Mouse (Mus musculus): ENCODE measurements at regions not wholly inside any gene's neighbourhood (a gene's known extent, or its start where the extent isn't known, plus 50 kb on each side); places are given as distances from the start of the nearest gene placed in this dataset.

DNA sequence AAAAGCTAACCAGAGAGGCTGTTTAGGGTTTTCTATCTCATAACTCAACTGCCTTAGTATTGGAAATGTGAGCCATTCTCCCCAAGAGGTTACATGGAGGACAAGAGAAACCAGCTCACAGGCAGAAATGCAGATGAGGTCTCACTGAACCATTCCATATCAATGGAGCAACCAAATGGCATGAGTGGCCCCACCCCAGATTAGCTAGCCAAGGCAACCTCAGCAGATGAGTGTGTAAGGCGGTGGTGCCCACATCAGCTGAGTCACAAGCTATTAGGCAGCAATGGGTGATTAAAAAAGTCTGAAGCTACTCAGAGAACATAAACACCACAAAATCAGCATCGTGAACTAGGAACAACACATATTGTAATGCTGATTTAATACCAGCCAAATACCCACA, 133.2 kb downstream of the Lpin1 start:
- ATAC-seq (ENCODE audit: low TSS enrichment) = no peak

DNA sequence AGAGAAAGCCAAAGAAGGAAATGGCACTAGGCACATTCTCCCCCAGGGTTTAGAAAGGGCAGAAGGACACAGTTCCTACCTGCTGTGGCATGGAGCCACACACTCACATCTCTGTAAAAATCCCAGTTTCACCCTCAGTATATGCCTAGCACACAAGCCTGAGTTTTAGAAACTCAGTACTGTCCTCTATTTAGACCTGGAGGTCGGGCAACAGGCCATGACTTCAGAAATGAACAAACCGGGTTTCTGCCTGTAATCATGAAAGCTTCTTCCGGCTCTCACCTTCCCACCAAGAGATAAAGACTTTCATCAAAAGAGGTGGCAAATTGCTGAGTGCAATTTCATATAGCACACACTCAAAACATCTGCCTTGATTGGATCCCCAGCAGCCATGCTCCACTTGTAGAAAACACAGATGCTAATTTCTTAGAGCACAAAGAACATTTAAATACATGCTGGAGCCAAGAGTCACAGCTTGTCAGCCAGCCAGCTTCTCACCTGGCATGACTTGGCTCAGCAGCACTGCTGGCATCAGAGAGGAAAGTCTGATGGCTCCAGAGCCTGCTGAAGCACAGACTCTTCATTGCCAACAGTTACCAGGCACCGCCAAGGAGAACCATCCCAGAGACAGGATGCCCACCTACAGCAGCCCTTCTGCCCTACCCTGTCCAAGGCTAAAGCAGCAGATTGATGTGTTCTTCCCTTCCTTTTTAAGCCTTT, 136.2 kb downstream of the Lpin1 start:
- ATAC-seq (ENCODE audit: low TSS enrichment) = peak; percentile 31; the same call in 1 of the 2 replicates

DNA sequence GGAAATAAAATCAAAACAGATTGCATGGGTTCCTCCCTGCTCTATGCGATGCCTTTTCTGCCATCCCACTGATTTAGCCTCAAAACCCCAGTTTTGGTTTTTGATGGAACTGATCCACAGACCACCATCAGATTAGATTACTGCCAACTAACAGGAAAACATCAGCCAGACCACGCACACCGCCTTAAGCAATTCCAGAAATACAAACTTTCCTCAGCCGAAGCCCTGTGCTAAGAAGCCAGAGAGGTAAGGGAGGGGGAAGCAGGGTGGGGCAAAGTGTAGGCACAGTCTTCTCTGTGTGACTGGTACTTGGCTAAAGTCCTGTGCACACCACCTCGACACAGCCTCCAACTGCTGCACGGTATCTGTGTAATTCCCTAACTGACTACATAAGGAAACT, 153.3 kb downstream of the Lpin1 start:
- no peak for ATAC-seq (ENCODE audit: low TSS enrichment)

- no peak for ATAC-seq (ENCODE audit: low TSS enrichment)
Observed at GRCm38 (mm10) chr12:16450771-16451435, 159.9 kb downstream of the Lpin1 start.

- ATAC-seq (ENCODE audit: low TSS enrichment) = no peak
Observed at GRCm38 (mm10) chr12:16438717-16439116, 172.0 kb downstream of the Lpin1 start.

GRCm38 (mm10) chr12:16436961-16437360, 173.8 kb downstream of the Lpin1 start:
- ATAC-seq (ENCODE audit: low TSS enrichment) = no peak

GRCm38 (mm10) chr12:16436255-16436654, 174.5 kb downstream of the Lpin1 start:
- ATAC-seq (ENCODE audit: low TSS enrichment) = no peak

GRCm38 (mm10) chr12:16434739-16435138, 176.0 kb downstream of the Lpin1 start:
- no peak for ATAC-seq (ENCODE audit: low TSS enrichment)

- peak; percentile 57; the same call in 1 of the 2 replicates for ATAC-seq (ENCODE audit: low TSS enrichment)
Observed at GRCm38 (mm10) chr12:16434225-16434624, 176.5 kb downstream of the Lpin1 start.

DNA sequence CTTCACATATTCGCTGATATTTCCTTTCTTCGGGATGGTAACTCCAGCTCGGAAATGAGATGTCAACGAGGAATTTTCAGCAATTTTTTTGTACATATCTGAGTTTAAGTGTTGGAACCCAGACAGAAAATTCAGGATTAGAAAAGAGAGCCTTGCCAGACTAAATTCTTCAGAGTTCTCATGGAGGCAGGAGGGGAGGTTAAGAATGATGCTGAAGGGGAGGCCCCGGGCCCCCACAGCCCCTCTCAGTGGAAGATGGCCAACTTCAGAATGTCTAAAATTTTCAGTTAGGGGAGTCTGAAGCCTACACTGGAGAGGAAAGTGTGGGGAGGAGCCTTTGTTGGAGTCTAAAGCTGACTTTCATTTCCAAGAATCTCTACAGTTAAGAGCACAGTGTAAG, 184.8 kb downstream of the Lpin1 start:
- ATAC-seq (ENCODE audit: low TSS enrichment) = no peak

GRCm38 (mm10) chr12:16424526-16424925, 186.2 kb downstream of the Lpin1 start:
- no peak for ATAC-seq (ENCODE audit: low TSS enrichment)

- no peak for ATAC-seq (ENCODE audit: low TSS enrichment)
Observed at GRCm38 (mm10) chr12:16395720-16396119, 215.0 kb downstream of the Lpin1 start.

DNA sequence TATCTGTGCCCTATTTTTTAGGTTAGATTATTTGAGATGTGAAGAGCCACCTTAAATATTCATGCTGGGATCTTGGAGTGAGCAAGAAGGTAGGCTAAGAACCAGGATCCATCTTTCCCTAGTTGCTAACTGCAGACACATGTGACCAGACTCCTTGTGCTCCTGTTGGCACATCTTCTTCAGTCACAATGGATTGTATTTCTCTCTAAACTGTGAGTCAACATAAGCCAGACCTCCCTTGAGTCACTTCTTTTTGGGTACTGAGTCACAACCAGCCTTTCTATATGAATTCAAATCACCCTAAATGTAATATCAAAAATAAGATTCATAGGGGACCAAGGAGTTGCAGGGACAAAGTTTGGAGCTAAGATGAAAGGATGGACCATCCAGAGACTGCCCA, 217.9 kb downstream of the Lpin1 start:
- no peak for ATAC-seq (ENCODE audit: low TSS enrichment)

DNA sequence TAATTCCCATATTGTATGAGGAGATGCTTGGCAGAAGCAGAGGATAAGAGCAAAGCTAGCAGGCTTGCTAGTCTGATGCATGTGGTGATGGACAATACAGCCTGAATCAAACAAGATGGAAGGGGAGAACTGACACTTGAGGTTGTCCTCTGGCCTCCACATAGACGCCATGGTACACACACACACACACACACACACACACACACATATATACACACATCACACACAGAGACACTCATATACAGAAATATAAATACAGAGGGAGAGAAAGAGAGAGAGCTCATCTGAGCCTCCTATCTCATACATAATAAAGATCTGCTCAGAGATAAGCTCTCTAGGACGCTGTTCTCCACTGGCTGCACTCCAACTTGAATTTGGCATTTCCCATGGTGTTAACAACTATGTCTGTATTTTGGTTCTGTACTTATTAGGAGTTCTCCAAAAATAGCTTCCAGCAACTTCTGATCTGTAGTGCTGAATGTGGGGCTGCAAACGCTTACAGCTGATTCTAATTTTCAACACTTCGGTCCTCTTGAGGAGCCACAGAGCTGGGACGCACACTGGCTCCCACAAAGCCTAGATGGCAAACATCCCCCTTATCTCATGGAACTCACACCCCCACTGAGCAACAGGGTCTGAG, 219.0 kb downstream of the Lpin1 start:
- peak; percentile 80 for ATAC-seq (ENCODE audit: low TSS enrichment)

- ATAC-seq (ENCODE audit: low TSS enrichment) = 0 out of 2 replicates have a peak, but pooled peaks have one; percentile 13
Observed at GRCm38 (mm10) chr12:16391163-16391562, 219.6 kb downstream of the Lpin1 start.

DNA sequence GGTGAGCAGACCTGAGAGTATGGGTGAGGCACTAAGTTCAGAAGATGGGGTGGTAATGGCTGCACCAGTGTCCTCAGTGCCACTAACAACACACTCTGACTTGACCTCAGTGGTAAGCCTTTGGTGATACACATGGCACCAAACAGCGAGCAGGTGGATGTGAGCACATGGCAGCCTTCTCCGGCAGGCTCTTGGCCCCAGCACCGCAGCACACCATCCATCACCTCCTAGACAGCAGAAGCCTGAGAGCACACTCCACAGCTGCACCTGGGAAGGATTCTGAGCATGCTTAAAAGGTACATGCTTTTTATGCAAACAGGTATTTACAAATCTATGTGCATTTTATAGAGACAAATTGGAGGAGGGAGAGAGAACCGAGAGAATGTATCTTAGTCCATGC, 223.7 kb downstream of the Lpin1 start:
- no peak for ATAC-seq (ENCODE audit: low TSS enrichment)

DNA sequence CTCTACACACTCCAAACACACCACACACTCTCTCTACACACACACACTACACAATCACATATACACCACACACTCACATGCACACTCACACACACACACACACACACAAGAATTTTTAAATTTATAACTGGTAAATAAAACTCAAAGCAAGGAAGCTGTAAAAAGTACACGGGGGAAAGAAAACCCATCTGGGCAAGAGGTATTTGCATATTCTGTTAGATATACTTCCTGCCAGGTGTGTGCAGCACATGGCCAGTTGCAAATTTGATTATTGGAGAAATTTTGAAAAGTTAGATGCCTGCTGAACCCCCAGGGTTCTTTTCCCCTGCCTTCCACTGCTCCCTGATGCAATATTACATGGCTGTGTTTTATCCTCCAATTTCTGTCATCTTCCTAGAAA, 226.4 kb downstream of the Lpin1 start:
- no peak for ATAC-seq (ENCODE audit: low TSS enrichment)

DNA sequence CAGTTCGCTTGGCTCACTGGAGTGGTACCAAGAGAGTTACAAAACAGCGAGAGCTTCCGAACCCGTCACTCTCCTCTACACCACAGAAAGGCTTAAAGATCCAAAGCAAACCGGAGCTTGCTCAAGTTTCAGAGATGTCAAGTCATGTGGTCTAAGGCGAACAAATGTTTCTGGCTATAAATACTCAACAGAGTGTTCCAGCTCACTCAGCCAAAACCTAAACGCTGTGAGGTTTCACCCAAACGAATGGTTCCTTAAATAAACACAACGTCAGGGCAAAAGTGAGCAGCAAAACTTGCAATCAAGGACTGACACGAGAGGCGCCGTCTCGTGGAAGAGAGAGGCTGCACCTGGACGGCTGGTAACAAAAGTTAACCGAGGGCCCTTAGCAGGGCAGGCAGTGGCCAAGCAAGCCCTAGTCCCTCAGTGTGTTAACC, 227.2 kb downstream of the Lpin1 start:
- peak; percentile 87 for ATAC-seq (ENCODE audit: low TSS enrichment)

DNA sequence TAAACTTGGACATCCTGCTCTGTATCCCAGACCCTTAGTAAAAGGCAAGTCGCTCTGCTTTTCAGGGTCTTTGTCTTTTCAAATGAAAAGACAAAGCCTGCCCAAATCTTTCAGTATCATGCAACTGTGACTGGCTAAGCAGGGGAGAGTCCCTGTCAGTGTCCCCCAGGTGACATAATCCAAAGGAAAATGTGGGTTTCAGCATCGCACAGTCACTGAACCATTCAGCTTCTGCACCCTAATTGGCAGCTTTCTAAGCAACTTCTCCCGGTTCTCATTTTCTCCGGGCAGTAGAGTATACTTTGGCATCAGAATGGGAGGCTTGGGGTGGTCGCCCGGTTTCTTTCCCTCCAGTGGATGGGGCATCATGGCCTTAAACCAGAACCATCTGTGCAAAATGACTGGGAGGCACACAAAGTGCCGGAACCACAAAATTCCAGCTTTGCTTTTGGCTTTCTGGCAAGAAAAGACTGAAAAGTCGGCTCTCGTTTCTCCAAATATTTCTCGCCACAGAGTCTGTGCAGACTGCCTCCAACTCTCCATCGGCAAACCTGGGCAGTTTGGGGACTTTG, 228.3 kb downstream of the Lpin1 start:
- no peak for ATAC-seq (ENCODE audit: low TSS enrichment)

DNA sequence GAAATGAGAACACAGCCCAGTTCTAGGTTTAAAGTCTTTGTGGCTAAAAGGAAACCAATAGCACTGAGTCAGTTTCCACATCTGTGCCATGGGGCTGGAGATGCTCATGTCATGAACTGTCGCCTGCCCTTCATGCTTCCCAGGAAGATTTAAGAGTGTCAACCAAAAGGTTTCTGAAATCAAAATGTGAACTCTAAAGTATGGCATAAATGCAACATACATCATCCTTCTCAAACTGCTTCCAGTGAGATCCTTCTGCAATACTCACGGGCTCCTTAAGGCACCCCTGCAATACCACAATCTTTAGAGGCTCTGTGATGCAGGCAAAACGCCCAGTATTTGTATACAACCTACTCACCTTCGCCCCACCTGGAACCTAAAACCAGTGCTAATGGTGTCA, 229.7 kb downstream of the Lpin1 start:
- ATAC-seq (ENCODE audit: low TSS enrichment) = no peak

DNA sequence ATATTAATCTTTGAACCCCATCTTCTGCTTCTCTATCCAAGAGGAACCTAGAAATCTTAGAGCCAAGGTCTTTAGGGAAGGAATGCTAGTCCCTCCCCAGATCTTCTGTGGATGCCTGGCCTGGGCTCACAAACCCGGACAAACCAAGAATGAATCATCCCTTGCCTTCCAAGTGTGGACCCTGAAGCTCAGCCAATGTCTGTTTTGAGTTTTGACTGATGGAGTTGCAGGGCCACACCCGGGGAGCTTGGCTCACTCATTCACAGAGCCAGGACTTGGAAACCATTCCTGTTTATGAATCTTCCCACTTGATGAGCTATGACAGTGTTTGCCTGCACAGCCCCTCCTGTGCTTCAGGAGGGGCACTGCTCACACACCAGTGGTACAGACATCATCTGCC, 230.4 kb downstream of the Lpin1 start:
- no peak for ATAC-seq (ENCODE audit: low TSS enrichment)

DNA sequence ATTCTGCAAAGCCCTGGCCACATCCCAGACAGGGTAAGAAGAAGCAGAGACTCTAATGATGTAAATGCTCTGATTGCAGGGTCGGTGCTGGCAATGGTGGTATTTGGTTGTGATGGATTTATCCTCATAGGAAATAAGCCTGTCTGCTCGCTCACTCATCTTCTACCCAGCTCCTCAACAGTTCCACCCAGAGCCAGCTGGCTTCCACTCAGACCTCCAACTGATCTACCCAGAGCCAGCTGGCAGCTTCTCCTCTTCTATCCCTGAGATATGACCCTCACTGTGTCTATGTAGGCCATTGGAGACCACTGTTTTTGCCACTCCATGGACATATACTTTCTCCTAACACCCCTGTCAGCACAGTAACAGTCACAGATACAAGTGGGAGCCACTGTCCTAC, 231.4 kb downstream of the Lpin1 start:
- no peak for ATAC-seq (ENCODE audit: low TSS enrichment)

DNA sequence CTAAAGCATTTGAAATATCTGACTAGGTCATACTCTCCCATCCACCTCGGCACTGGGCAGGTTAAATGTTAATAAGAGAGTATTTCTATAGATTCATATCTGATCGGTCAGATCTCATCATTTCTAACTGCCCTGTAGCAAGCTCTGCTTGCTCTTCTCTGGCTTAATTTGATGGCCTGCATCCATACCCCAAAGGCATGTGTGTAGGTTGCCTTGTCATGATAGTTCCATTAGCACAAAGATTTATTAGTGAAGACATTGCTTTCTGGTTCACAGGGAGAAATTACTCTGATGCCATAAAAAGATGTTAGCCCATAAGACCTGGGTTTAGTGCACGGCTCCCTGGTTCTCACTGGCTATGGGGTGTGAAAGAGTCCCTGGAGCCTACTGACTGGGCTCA, 232.3 kb downstream of the Lpin1 start:
- ATAC-seq (ENCODE audit: low TSS enrichment) = no peak
